Mouse (Mus musculus): ENCODE data around the gene Ppp1r12b.
A peak's percentile ranks its signal among the peaks of the same experiment; 100 is the strongest.

Gene Ppp1r12b

GRCm38 (mm10) chr1:134777201-134777885 is 178.4 kb downstream of the Ppp1r12b start:
- H3K27me3 ChIP-seq (ENCODE audit: insufficient read depth, low read length): no peaks in the 10 kb centered on the region
- TF ChIP-seq CTCF (conservative IDR thresholded peaks at IDR 0.05; ENCODE audit: low read length) (no peak), POU5F1 (IDR thresholded peaks at IDR 0.05; ENCODE audit: borderline replicate concordance, low read length) (no peak), NANOG (IDR thresholded peaks at IDR 0.05; ENCODE audit: borderline replicate concordance, low read length) (no peak)
- H3K36me3 ChIP-seq (ENCODE audit: insufficient read depth, low read length): no peaks in the 10 kb centered on the region
- peaks cover 36% of the 10 kb centered on the region for H3K4me1 ChIP-seq (replicated peaks; ENCODE audit: low read depth, low read length)
- no peak overlapping the region for H3K4me3 ChIP-seq (replicated peaks; ENCODE audit: low read length)
- no peaks in the 10 kb centered on the region for H3K9me3 ChIP-seq (ENCODE audit: low read length)

- no peaks in the 10 kb centered on the region for H3K36me3 ChIP-seq (ENCODE audit: insufficient read depth, low read length)
- H3K4me1 ChIP-seq (replicated peaks; ENCODE audit: low read depth, low read length): peaks cover 43% of the 10 kb centered on the region
- no peak for TF ChIP-seq CTCF (conservative IDR thresholded peaks at IDR 0.05; ENCODE audit: low read length)
- no peak for TF ChIP-seq POU5F1 (IDR thresholded peaks at IDR 0.05; ENCODE audit: borderline replicate concordance, low read length)
- no peak for TF ChIP-seq NANOG (IDR thresholded peaks at IDR 0.05; ENCODE audit: borderline replicate concordance, low read length)
- no peak overlapping the region for H3K4me3 ChIP-seq (replicated peaks; ENCODE audit: low read length)
- no peaks in the 10 kb centered on the region for H3K9me3 ChIP-seq (ENCODE audit: low read length)
- no peaks in the 10 kb centered on the region for H3K27me3 ChIP-seq (ENCODE audit: insufficient read depth, low read length)
Measured at GRCm38 (mm10) chr1:134775631-134776030, 180.1 kb downstream of the Ppp1r12b start.

- H3K9me3 ChIP-seq (ENCODE audit: low read length): no peaks in the 10 kb centered on the region
- peaks cover 44% of the 10 kb centered on the region for H3K4me1 ChIP-seq (replicated peaks; ENCODE audit: low read depth, low read length)
- TF ChIP-seq NANOG (IDR thresholded peaks at IDR 0.05; ENCODE audit: borderline replicate concordance, low read length) (peak; percentile 78), POU5F1 (IDR thresholded peaks at IDR 0.05; ENCODE audit: borderline replicate concordance, low read length) (no peak), CTCF (conservative IDR thresholded peaks at IDR 0.05; ENCODE audit: low read length) (no peak)
- no peak overlapping the region for H3K4me3 ChIP-seq (replicated peaks; ENCODE audit: low read length)
- H3K36me3 ChIP-seq (ENCODE audit: insufficient read depth, low read length): no peaks in the 10 kb centered on the region
- no peaks in the 10 kb centered on the region for H3K27me3 ChIP-seq (ENCODE audit: insufficient read depth, low read length)
Measured at GRCm38 (mm10) chr1:134774728-134775287, 180.9 kb downstream of the Ppp1r12b start.

GRCm38 (mm10) chr1:134774247-134774646 is 181.5 kb downstream of the Ppp1r12b start:
- no peaks in the 10 kb centered on the region for H3K9me3 ChIP-seq (ENCODE audit: low read length)
- TF ChIP-seq CTCF (conservative IDR thresholded peaks at IDR 0.05; ENCODE audit: low read length) (no peak), NANOG (IDR thresholded peaks at IDR 0.05; ENCODE audit: borderline replicate concordance, low read length) (no peak), POU5F1 (IDR thresholded peaks at IDR 0.05; ENCODE audit: borderline replicate concordance, low read length) (no peak)
- H3K36me3 ChIP-seq (ENCODE audit: insufficient read depth, low read length): no peaks in the 10 kb centered on the region
- no peak overlapping the region for H3K4me3 ChIP-seq (replicated peaks; ENCODE audit: low read length)
- no peaks in the 10 kb centered on the region for H3K27me3 ChIP-seq (ENCODE audit: insufficient read depth, low read length)
- peaks cover 44% of the 10 kb centered on the region for H3K4me1 ChIP-seq (replicated peaks; ENCODE audit: low read depth, low read length)

- Histone ChIP-seq H3K36me3 (ENCODE audit: insufficient read depth, low read length) (no peaks in the 10 kb centered on the region), H3K9me3 (ENCODE audit: low read length) (no peaks in the 10 kb centered on the region), H3K4me3 (replicated peaks; ENCODE audit: low read length) (no peak overlapping the region)
Measured at GRCm38 (mm10) chr1:134773256-134773655, 182.5 kb downstream of the Ppp1r12b start.

GRCm38 (mm10) chr1:134772821-134773220 is 182.9 kb downstream of the Ppp1r12b start:
- Histone ChIP-seq H3K27me3 (ENCODE audit: insufficient read depth, low read length) (no peaks in the 10 kb centered on the region), H3K36me3 (ENCODE audit: insufficient read depth, low read length) (no peaks in the 10 kb centered on the region), H3K9me3 (ENCODE audit: low read length) (no peaks in the 10 kb centered on the region), H3K4me1 (replicated peaks; ENCODE audit: low read depth, low read length) (peaks cover 44% of the 10 kb centered on the region), H3K4me3 (replicated peaks; ENCODE audit: low read length) (no peak overlapping the region)
- no peak for TF ChIP-seq CTCF (conservative IDR thresholded peaks at IDR 0.05; ENCODE audit: low read length)
- no peak for TF ChIP-seq POU5F1 (IDR thresholded peaks at IDR 0.05; ENCODE audit: borderline replicate concordance, low read length)
- TF ChIP-seq NANOG (IDR thresholded peaks at IDR 0.05; ENCODE audit: borderline replicate concordance, low read length): no peak

More at GRCm38 (mm10) chr1:134773256-134773655, 182.5 kb downstream of the Ppp1r12b start:
- peaks cover 44% of the 10 kb centered on the region for H3K4me1 ChIP-seq (replicated peaks; ENCODE audit: low read depth, low read length)
- H3K27me3 ChIP-seq (ENCODE audit: insufficient read depth, low read length): no peaks in the 10 kb centered on the region
- TF ChIP-seq POU5F1 (IDR thresholded peaks at IDR 0.05; ENCODE audit: borderline replicate concordance, low read length) (no peak), CTCF (conservative IDR thresholded peaks at IDR 0.05; ENCODE audit: low read length) (no peak), NANOG (IDR thresholded peaks at IDR 0.05; ENCODE audit: borderline replicate concordance, low read length) (no peak)

GRCm38 (mm10) chr1:134771999-134772398 is 183.7 kb downstream of the Ppp1r12b start:
- Histone ChIP-seq H3K36me3 (ENCODE audit: insufficient read depth, low read length) (no peaks in the 10 kb centered on the region), H3K27me3 (ENCODE audit: insufficient read depth, low read length) (no peaks in the 10 kb centered on the region), H3K4me3 (replicated peaks; ENCODE audit: low read length) (no peak overlapping the region), H3K9me3 (ENCODE audit: low read length) (no peaks in the 10 kb centered on the region), H3K4me1 (replicated peaks; ENCODE audit: low read depth, low read length) (peaks cover 44% of the 10 kb centered on the region)
- TF ChIP-seq NANOG (IDR thresholded peaks at IDR 0.05; ENCODE audit: borderline replicate concordance, low read length): no peak

- TF ChIP-seq CTCF (conservative IDR thresholded peaks at IDR 0.05; ENCODE audit: low read length): no peak
- TF ChIP-seq NANOG (IDR thresholded peaks at IDR 0.05; ENCODE audit: borderline replicate concordance, low read length): no peak
- no peak for TF ChIP-seq POU5F1 (IDR thresholded peaks at IDR 0.05; ENCODE audit: borderline replicate concordance, low read length)
- Histone ChIP-seq H3K36me3 (ENCODE audit: insufficient read depth, low read length) (no peaks in the 10 kb centered on the region), H3K27me3 (ENCODE audit: insufficient read depth, low read length) (no peaks in the 10 kb centered on the region), H3K9me3 (ENCODE audit: low read length) (no peaks in the 10 kb centered on the region), H3K4me3 (replicated peaks; ENCODE audit: low read length) (no peak overlapping the region), H3K4me1 (replicated peaks; ENCODE audit: low read depth, low read length) (peaks cover 42% of the 10 kb centered on the region)
Measured at GRCm38 (mm10) chr1:134771353-134771752, 184.4 kb downstream of the Ppp1r12b start.
